Mouse (Mus musculus) T-helper 17 cell (primary cell): Measurements from ENCODE around the gene Gm28038.

ENCODE experiments used
- in situ Hi-C, 2 experiments: fragments of 300-600 bp; cut with MboI, MseI; formaldehyde crosslinking; loops; 1 replicate in 1 of 2; 2 replicates in 1 of 2; pipeline ENCODE4 v1.15.1; 2025; ENCODE audit warnings: high pct_unique_total_duplicates in 2 of 2

Gm28038 gene

DNA sequence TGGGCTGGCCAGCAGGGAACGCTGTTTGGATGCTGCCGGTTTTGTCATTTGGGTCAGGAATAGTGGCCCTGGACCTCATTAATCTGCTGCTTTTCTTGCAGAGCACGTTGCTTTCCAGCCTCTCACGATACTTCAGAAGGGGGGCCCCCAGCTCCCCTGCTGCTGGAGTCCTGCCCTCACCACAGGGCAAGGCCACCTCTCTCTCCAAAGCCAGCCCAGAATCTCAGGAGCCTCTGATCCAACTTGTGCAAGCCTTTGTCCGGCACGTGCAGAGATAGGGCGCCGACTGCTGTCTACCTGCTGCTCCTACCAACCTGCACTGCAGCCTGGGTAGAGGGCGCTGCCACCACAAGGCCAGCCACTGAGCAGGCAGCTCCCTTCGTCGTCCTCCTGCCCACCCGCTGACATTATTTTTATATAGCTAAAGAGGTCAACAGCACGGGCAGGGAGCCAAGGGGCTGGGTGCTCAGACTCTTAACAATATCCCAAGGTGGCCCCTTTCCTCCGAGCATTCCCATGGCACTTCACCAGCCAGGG is 62.8 kb downstream of the Gm28038 start:
- in situ Hi-C loops = no loop called here

DNA sequence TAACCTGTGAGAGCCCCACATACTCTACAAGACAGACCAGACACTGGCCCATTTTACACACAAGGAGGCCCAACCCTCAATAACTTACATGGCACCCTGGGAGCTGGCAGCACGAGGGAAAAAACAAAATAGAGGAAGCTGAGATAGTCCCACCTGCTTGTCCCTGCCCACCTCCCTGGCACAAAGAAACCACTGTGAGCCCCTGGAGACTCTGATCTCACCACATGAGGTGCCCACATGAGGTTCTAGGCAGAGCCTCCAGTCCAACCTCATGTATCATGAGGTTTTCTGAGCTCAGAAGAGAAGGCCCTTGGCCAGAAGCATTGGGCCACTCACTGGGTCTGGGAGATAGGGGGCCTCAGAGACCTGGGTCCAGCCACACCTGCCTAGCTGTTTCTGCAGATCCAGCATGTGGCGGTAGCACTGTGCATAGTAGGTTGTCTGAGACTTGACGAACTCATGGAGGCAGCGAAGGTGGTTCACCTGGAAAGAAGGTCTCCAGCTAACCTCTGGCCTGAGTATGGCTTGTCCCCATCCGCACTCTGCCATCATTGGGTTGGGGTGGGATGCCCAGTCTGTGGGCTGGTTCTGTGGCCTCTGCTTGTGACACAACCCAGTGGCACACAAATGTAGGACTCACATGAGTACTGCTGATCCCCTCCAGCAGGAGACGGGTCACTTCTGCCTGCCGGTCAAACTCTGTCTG is 65.3 kb downstream of the Gm28038 start:
- in situ Hi-C loops = no loop called here

GRCm38 (mm10) chr2:30349196-30349595 is 68.4 kb downstream of the Gm28038 start:
- in situ Hi-C loops = no loop called here
